Mouse (Mus musculus) limb, embryonic 10.5 days (tissue): ENCODE results near the gene Fam167b. TPM values are rescaled to one million over a fixed set of nuclear protein-coding genes. Genes with fewer than 3 reads are reported as not detected.

Experiments
- DNase-seq: peaks from one replicate; pipeline ENCODE4 v3.0.0-alpha.2; 2017; ENCODE audit warnings: low spot score
- H3K27ac ChIP-seq: fragments of 300-500 bp; sonication (generic); 2 replicates; pipeline ENCODE4 v1.5.1; 2016; ENCODE audit warnings: mild to moderate bottlenecking
- H3K27me3 ChIP-seq: fragments of 300-500 bp; sonication (generic); 2 replicates; pipeline ENCODE4 v1.6.1; 2016; ENCODE audit warnings: low read depth, mild to moderate bottlenecking; ENCODE audit not compliant: poor library complexity, severe bottlenecking
- H3K36me3 ChIP-seq: fragments of 300-500 bp; sonication (generic); 2 replicates; pipeline ENCODE4 v1.6.1; 2016; ENCODE audit warnings: mild to moderate bottlenecking, moderate library complexity
- H3K4me1 ChIP-seq: fragments of 300-500 bp; sonication (generic); 2 replicates; pipeline ENCODE4 v1.6.1; 2016
- H3K4me3 ChIP-seq: fragments of 300-500 bp; sonication (generic); 2 replicates; pipeline ENCODE4 v1.5.1; 2016; ENCODE audit warnings: mild to moderate bottlenecking, moderate library complexity
- H3K9me3 ChIP-seq: fragments of 300-500 bp; sonication (generic); replicated peaks from 2 replicates; pipeline ENCODE4 v1.6.1; 2016; ENCODE audit warnings: mild to moderate bottlenecking
- WGBS: fragments of 180-500 bp; shearing (Covaris S2); methylation state at CpG from one replicate; pipeline ENCODE4 v1.1.7; 2016; 5-methylcytosine and 5-hydroxymethylcytosine counted together
- polyA plus RNA-seq: library from polyadenylated mRNA; unstranded; fragments of >200 nt; fragmentation: Nextera tagmentation; extraction: Ambion mirVana; gene quantifications from 2 replicates; pipeline ENCODE4 v1.2.1, GENCODE M21; 2016

Gene Fam167b
- polyA plus RNA-seq, 1 experiment from 2014 or later = 5.1 TPM

DNA sequence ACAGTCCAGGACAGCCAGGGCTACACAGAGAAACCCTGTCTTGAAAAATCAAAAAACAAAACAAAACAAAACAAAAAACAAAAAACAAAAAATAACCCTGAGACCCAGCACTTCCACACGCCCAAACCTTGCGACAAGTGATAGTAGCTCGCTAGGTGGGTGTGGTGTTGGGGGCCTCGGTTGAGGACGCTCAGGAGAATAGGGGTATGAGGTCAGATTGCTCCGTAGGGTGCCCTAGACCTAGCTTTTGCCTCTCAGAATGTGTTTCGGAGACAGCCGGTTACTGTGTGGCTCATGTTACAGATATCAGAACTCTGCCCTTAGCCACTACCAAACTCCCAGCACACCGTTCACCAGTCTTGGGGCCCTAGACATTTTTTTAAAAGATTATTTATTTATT lies 7.4 kb upstream of the Fam167b start:
- H3K27ac ChIP-seq = 0 out of 2 replicates have a peak overlapping the region, but pooled peaks have one; percentile 79
- no peaks in the 10 kb centered on the region for H3K9me3 ChIP-seq
- WGBS = 77% methylated on average over 9 of the region's 9 CpGs
- no peak for DNase-seq
- H3K36me3 ChIP-seq = peaks cover 10% of the 10 kb centered on the region
- peaks cover 22% of the 10 kb centered on the region for H3K4me1 ChIP-seq
- H3K4me3 ChIP-seq = peak overlapping the region; percentile 56; the same call in 1 of the 2 replicates
- no peaks in the 10 kb centered on the region for H3K27me3 ChIP-seq

DNA sequence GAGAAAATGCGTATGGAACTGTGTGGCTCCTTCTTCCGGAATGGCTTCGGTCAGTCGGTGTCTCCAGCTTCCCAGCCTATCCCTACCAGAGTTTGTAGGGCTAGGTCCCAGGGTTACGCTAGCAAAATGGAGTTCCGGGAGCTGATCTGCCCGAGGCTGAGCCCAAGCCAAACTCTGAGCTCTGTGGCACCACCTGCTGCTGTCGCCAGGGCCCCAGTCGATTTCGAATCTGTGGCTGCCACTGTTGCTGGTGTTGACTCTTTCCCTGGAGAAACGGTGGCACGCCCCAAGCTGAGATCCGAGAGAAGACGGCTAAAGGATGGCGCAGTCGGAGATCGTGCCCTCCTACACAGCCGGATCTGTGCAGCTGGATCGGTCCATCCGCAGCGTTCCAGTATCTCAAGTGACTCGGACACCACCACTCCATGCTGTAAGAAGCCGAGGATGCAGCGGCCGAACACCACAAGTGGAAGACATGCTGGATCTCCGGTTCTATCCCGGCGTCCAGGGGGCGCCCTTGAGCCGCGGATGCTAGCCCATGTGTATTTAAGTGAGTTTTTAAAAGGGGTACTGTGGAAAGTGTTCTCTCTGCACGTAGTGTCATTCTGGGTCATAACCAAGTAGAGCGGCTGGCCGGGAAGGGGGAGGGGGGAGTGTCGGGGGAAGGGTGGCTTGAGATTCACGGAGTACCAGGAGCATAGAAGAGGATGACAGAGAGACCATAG lies 6.7 kb upstream of the Fam167b start:
- Histone ChIP-seq H3K4me1 (peaks cover 22% of the 10 kb centered on the region), H3K4me3 (peak overlapping the region; percentile 56), H3K9me3 (no peaks in the 10 kb centered on the region), H3K36me3 (peaks cover 2% of the 10 kb centered on the region), H3K27me3 (no peaks in the 10 kb centered on the region), H3K27ac (peak overlapping the region; percentile 79)
- DNase-seq = peak; percentile 87
- WGBS = 2% methylated on average over 36 of the region's 36 CpGs

DNA sequence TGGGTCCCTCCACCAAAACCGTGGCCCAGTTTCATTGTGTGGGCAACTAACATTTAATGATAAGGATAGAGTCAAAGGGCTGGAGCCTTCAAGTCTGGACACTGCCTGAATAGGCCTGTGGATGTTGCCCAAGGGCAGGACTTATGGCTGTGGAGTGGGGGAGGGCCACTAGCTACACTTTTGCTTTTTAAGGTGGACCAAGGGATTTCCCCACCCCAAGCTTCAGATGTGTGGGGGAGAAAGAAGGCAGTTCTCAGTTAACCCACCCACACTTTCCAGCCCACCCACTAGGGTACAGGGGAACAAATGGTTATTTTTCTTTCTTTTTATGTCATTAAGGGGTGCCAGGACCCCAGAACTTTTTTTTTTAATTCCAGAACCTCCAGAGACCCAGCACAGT lies 6.0 kb upstream of the Fam167b start:
- Histone ChIP-seq H3K9me3 (no peaks in the 10 kb centered on the region), H3K36me3 (no peaks in the 10 kb centered on the region), H3K27me3 (no peaks in the 10 kb centered on the region), H3K4me1 (peaks cover 22% of the 10 kb centered on the region), H3K4me3 (peak overlapping the region; percentile 56), H3K27ac (peak overlapping the region; percentile 79; the same call in 1 of the 2 replicates)
- whole genome bisulfite sequencing = 69% methylated on average over 1 of the region's 1 CpGs
- DNase-seq = no peak

DNA sequence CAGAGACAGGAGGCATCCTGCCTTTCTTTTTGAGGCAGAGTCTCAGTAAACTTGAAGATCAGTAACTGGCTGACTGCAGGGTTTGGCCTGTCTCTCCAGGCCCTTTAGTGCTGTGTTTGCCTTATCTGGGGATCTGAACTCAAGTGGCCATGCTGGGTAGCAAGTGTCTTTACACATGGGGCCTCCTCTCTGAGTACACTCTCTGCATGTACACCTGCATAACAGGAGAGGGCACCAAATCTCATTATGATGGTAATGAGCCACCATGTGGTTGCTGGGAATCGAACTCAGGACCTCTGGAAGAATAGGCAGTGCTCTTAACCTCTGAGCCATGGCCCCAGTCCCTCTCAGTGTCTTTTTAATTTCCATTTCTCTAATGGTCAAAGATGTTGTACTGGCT lies 3.9 kb upstream of the Fam167b start:
- Histone ChIP-seq H3K4me1 (peaks cover 18% of the 10 kb centered on the region), H3K36me3 (no peaks in the 10 kb centered on the region), H3K27ac (no peak overlapping the region), H3K9me3 (no peaks in the 10 kb centered on the region), H3K27me3 (0 out of 2 replicates have a peak, but pooled peaks cover 4% of the 10 kb centered on the region), H3K4me3 (no peak overlapping the region)
- WGBS = 91% methylated on average over 1 of the region's 1 CpGs
- no peak for DNase-seq

DNA sequence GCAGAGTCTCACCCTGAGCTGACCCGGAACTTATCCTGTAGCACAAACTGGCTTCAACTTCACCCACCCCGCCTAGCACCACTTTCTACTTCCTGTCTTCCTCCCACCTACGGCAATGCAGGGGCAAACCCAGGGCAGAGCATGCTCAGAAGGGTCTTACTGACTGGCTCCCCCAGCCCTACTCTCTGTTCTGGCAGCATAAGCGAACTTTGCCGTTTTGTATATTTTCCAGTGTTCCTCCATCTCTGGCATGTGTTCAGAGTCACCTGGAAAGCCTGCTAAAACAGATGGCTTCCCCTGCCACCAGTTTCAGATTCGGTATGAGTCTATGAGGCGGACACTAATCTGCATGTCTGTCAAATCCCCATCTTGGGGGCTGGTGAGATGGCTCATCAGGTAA lies 2.0 kb upstream of the Fam167b start:
- H3K27me3 ChIP-seq = 0 out of 2 replicates have a peak, but pooled peaks cover 4% of the 10 kb centered on the region
- peaks cover 23% of the 10 kb centered on the region for H3K4me1 ChIP-seq
- no peak overlapping the region for H3K27ac ChIP-seq
- no peaks in the 10 kb centered on the region for H3K9me3 ChIP-seq
- no peaks in the 10 kb centered on the region for H3K36me3 ChIP-seq
- no peak for DNase-seq
- H3K4me3 ChIP-seq = no peak overlapping the region
- 80% methylated on average over 7 of the region's 7 CpGs for WGBS

DNA sequence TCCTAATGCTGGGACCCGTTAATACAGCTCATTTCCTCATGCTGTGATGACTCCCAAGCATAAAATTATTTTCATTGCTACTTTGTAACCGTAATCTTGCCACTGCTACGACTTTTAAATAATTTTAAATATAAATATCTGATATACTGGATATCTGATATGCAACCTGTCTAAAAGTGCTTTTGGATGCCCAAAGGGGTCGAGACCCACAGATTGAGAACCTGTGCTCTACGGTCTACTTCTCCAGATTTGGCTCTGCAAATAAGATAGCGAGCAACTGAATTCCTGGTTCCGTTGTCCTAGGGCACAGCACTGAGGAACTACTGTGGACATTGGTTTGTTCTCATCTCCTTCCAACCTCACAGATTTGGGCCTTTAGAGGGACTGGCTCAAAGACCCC lies 661 bp downstream of the Fam167b start:
- DNase-seq = no peak
- H3K9me3 ChIP-seq = no peaks in the 10 kb centered on the region
- peaks cover 25% of the 10 kb centered on the region for H3K4me1 ChIP-seq
- no peak overlapping the region for H3K4me3 ChIP-seq
- 86% methylated on average over 7 of the region's 7 CpGs for WGBS
- 0 out of 2 replicates have a peak, but pooled peaks cover 4% of the 10 kb centered on the region for H3K27me3 ChIP-seq
- no peak overlapping the region for H3K27ac ChIP-seq
- no peaks in the 10 kb centered on the region for H3K36me3 ChIP-seq

DNA sequence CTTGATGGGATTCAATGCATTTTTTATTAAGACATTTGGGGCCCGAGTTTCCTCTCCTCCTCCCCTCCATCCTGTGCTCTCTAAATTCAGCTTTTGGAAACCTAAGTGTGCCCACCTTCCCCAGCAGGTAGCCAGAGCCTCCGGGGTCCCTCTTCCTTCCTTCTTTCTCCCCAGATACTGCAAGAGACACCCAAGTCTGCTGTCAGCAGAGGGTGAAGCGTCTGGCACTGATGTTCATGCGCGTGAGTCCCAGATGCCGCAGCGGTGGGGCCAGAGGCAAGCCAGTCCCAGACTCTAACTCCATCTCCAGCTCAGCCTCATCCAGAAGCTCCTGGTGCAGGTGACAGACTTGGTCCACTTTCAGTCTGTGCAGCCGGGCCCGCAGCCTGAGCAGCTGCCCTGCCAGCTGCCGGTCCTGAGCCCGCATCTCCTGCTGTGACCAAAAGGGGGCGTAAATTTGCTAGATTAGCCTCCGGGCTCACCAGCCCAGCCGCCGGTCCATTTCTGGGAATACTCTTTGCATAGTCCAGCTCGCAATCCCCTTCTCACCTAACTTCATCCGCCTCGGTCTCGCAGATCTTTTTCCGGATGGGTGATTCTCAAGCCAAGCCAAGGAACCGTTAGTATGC lies 1.4 kb downstream of the Fam167b start:
- 43% methylated on average over 21 of the region's 21 CpGs for WGBS
- DNase-seq = peak; percentile 70
- Histone ChIP-seq H3K4me3 (peak overlapping the region; percentile 24), H3K9me3 (no peaks in the 10 kb centered on the region), H3K36me3 (no peaks in the 10 kb centered on the region), H3K27me3 (0 out of 2 replicates have a peak, but pooled peaks cover 4% of the 10 kb centered on the region), H3K4me1 (peaks cover 25% of the 10 kb centered on the region), H3K27ac (peak overlapping the region; percentile 62; the same call in 1 of the 2 replicates)

DNA sequence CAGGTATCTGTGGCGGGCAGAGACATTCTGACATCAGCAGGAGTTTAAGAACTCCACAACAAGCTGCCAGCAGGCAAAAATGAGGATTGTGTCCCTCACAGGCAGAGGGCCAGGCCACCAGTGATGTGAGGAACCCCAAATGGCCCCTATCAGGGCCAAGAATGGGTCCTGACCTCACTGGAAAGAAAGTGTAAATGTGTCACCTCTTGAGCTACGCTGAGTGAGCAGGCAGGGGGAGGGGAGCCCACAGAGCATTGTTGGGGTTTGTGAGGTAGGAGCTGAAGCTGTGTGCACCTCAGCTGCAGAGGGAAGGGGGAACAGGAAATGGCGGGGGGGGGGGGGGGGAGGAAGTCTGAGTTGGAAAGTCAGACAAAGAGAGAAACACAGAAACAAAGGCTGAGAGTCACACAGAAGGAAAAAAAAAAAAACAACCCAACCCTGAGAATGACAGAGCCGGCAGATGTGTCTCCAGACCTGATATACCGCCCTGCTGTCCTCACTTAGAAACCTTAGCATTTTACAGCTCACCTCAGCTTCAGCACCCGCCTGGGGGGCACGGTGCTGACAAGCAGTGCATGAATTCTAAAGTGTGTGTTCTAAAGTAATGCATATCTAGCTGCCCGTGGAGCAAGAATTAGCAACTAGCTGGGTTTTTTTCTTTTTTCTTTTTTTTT lies 3.0 kb downstream of the Fam167b start:
- H3K27ac ChIP-seq = peak overlapping the region; percentile 80
- 38% methylated on average over 7 of the region's 8 CpGs for WGBS
- H3K4me1 ChIP-seq = peaks cover 25% of the 10 kb centered on the region
- no peaks in the 10 kb centered on the region for H3K36me3 ChIP-seq
- no peak overlapping the region for H3K4me3 ChIP-seq
- no peaks in the 10 kb centered on the region for H3K9me3 ChIP-seq
- H3K27me3 ChIP-seq = 0 out of 2 replicates have a peak, but pooled peaks cover 4% of the 10 kb centered on the region
- peak; percentile 52 for DNase-seq

DNA sequence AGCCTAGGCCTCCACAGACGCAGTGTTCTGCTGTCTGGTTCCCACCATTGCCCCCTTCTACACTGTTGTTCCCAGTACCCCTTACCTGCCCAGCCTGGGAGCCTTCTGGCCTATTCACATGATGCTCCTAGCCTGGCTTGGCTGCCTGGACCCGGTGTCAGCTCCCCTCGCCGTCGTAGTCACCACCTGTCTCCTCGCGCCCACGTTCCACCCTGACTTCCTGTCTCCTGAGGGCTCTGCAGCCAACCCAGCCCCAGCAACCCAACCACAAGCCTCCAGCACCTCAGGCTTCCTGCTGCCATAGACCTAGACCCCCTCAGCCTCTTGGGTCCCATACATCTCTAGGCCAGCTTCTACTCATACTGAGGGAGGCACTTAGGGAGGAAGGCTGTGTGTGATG lies 4.9 kb downstream of the Fam167b start, which contains the start of gene Lck:
Gene Lck, minus strand, starts transcription at position 212 of the 400 bp plus-strand sequence.
- DNase-seq = no peak
- Histone ChIP-seq H3K9me3 (no peaks in the 10 kb centered on the region), H3K27ac (peak within 1 kb of the TSS; percentile 32; the same call in 1 of the 2 replicates), H3K36me3 (no peaks in the 10 kb centered on the region), H3K4me1 (peaks cover 25% of the 10 kb centered on the region), H3K4me3 (no peak within 1 kb of the TSS), H3K27me3 (0 out of 2 replicates have a peak, but pooled peaks cover 3% of the 10 kb centered on the region)
- WGBS = 90% methylated on average over 8 of the region's 8 CpGs

DNA sequence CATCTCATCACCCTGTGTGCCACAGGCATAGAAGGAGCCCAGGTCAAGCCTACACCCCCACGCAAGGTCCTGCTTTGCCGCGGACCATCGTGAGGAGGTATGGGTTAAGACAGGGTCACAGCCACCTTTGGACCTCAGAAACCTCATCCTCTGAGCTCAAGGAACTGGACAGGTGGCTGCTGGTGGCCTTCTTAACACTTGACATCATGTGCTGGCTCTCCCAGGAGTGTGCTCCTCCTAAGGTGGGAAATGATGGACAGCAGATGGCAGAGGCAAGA lies 5.3 kb downstream of the Fam167b start:
- no peak for DNase-seq
- WGBS = 98% methylated on average over 4 of the region's 4 CpGs
- no peak overlapping the region for H3K4me3 ChIP-seq
- H3K36me3 ChIP-seq = no peaks in the 10 kb centered on the region
- no peaks in the 10 kb centered on the region for H3K9me3 ChIP-seq
- H3K27ac ChIP-seq = no peak overlapping the region; the same call in 1 of the 2 replicates
- H3K4me1 ChIP-seq = peaks cover 25% of the 10 kb centered on the region
- H3K27me3 ChIP-seq = no peaks in the 10 kb centered on the region

DNA sequence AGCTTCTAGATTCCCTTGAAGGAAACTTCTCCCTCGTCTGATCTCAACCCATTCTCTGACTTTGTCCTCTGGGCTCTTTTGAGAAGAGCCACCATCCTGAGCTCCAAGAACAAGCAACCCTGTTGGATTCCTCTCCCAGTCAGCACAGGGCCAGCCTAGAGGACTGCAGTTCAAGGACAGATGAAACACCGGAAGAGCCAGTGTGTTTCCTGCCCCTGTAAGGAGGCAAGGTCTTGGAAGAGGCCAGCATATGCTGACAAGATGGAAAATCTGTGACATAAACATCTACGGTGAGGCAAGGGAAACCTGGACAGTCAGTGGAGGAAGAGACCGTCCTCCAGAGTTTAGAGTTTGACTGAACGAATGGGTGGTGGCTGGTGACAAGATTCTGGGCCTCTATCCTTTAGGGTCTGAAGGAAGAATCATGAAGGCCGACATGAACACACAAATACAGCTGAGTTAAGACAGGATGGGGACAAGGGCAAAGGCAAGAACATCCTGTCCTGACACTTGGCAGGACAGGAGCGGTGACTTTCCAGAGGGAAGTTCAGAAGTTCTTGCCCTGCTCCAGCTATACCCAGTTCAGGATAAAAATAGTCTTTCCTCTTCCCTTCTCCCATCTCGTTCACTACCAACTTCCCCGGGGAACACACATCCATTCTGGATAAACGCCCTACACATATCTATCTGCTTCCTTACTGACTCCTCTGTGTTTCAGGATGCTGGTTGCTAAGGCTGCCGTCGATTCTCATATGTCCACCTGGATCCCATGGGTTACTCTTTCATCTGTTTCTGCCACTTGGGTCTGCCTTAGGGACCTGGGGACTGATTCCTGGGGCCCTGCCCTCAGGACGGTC lies 5.9 kb downstream of the Fam167b start:
- no peak for DNase-seq
- Histone ChIP-seq H3K27ac (no peak overlapping the region; the same call in 1 of the 2 replicates), H3K9me3 (no peaks in the 10 kb centered on the region), H3K27me3 (no peaks in the 10 kb centered on the region), H3K4me1 (peaks cover 25% of the 10 kb centered on the region), H3K4me3 (no peak overlapping the region), H3K36me3 (no peaks in the 10 kb centered on the region)
- WGBS = 90% methylated on average over 13 of the region's 13 CpGs

DNA sequence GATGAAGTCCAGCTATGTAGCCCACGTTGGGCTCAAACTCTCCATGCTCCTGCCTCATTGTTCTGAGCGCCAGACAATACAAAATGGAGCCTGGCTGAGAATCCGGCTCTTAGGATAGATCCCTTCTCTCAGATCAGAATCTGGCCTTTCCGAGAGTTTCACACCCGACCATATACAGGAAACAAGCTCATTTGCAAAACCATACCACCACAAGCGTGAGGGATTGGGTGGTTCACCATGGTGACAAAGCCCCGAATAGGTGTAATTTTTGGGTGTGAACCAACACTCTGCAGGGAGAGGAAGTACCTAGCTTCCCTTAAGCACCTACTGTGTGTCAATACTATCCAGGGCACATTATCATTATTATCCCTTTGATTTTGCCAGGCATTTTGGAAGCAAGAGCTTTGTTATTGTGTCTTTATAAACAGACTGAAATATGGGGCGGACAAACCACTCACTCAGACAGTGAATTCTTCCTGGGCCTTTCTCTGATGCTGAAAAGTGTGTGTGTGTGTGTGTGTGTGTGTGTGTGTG lies 6.7 kb downstream of the Fam167b start:
- 73% methylated on average over 8 of the region's 8 CpGs for WGBS
- Histone ChIP-seq H3K4me3 (no peak overlapping the region), H3K4me1 (peaks cover 17% of the 10 kb centered on the region), H3K36me3 (no peaks in the 10 kb centered on the region), H3K27me3 (no peaks in the 10 kb centered on the region), H3K27ac (no peak overlapping the region), H3K9me3 (no peaks in the 10 kb centered on the region)
- no peak for DNase-seq
